Mouse (Mus musculus): Measurements from ENCODE around the gene Fgfr2. TPM values are rescaled to one million over a fixed set of nuclear protein-coding genes. Genes with fewer than 3 reads are reported as not detected.

The Fgfr2 gene
- polyA plus RNA-seq, 1 experiment from 2014 or later, result 133 TPM

- Histone ChIP-seq H3K9me3 (ENCODE audit: control insufficient read depth, low read length) (no peaks in the 10 kb centered on the region), H3K36me3 (ENCODE audit: control insufficient read depth, insufficient read depth, low read length) (no peaks in the 10 kb centered on the region), H3K4me2 (replicated peaks; ENCODE audit: low read depth, low read length) (no peak overlapping the region), H3K4me1 (ENCODE audit: control insufficient read depth, insufficient read depth, low read length) (no peaks in the 10 kb centered on the region), H3K27ac (ENCODE audit: low read depth, low read length) (no peak overlapping the region), H3K27me3 (ENCODE audit: control insufficient read depth, insufficient read depth, low read length) (no peaks in the 10 kb centered on the region; the same call in 1 of the 2 replicates), H3K9ac (ENCODE audit: low read depth, low read length) (no peak overlapping the region), H3K4me3 (ENCODE audit: low read length) (no peak overlapping the region)
- WGBS, result 85% methylated on average over 5 of the region's 5 CpGs
- ATAC-seq (ENCODE audit: low FRiP score, low TSS enrichment), result no peak
These were observed 1243.0 kb downstream of the Fgfr2 start for GRCm38 (mm10) chr7:131880150-131880549.

GRCm38 (mm10) chr7:131878846-131879245 lies 1244.3 kb downstream of the Fgfr2 start:
- Histone ChIP-seq H3K4me3 (ENCODE audit: low read length) (no peak overlapping the region), H3K36me3 (ENCODE audit: control insufficient read depth, insufficient read depth, low read length) (no peaks in the 10 kb centered on the region), H3K4me2 (replicated peaks; ENCODE audit: low read depth, low read length) (no peak overlapping the region), H3K9ac (ENCODE audit: low read depth, low read length) (no peak overlapping the region), H3K27ac (ENCODE audit: low read depth, low read length) (no peak overlapping the region), H3K27me3 (ENCODE audit: control insufficient read depth, insufficient read depth, low read length) (no peaks in the 10 kb centered on the region; the same call in 1 of the 2 replicates), H3K9me3 (ENCODE audit: control insufficient read depth, low read length) (no peaks in the 10 kb centered on the region), H3K4me1 (ENCODE audit: control insufficient read depth, insufficient read depth, low read length) (no peaks in the 10 kb centered on the region)
- WGBS, result 53% methylated on average over 8 of the region's 8 CpGs
- no peak for ATAC-seq (ENCODE audit: low FRiP score, low TSS enrichment)

GRCm38 (mm10) chr7:131861157-131861556 lies 1262.0 kb downstream of the Fgfr2 start:
- Histone ChIP-seq H3K4me1 (ENCODE audit: control insufficient read depth, insufficient read depth, low read length) (no peaks in the 10 kb centered on the region), H3K4me3 (ENCODE audit: low read length) (no peak overlapping the region), H3K4me2 (replicated peaks; ENCODE audit: low read depth, low read length) (no peak overlapping the region), H3K9me3 (ENCODE audit: control insufficient read depth, low read length) (no peaks in the 10 kb centered on the region), H3K36me3 (ENCODE audit: control insufficient read depth, insufficient read depth, low read length) (no peaks in the 10 kb centered on the region), H3K27ac (ENCODE audit: low read depth, low read length) (no peak overlapping the region), H3K9ac (ENCODE audit: low read depth, low read length) (no peak overlapping the region), H3K27me3 (ENCODE audit: control insufficient read depth, insufficient read depth, low read length) (no peaks in the 10 kb centered on the region)
- ATAC-seq (ENCODE audit: low FRiP score, low TSS enrichment), result no peak

- H3K4me3 ChIP-seq (ENCODE audit: low read length), result no peak overlapping the region
- H3K27me3 ChIP-seq (ENCODE audit: control insufficient read depth, insufficient read depth, low read length), result no peaks in the 10 kb centered on the region
- no peak overlapping the region for H3K9ac ChIP-seq (ENCODE audit: low read depth, low read length)
- no peaks in the 10 kb centered on the region for H3K4me1 ChIP-seq (ENCODE audit: control insufficient read depth, insufficient read depth, low read length)
- ATAC-seq (ENCODE audit: low FRiP score, low TSS enrichment), result no peak
- no peak overlapping the region for H3K27ac ChIP-seq (ENCODE audit: low read depth, low read length)
- H3K9me3 ChIP-seq (ENCODE audit: control insufficient read depth, low read length), result no peaks in the 10 kb centered on the region
- no peak overlapping the region for H3K4me2 ChIP-seq (replicated peaks; ENCODE audit: low read depth, low read length)
- no peaks in the 10 kb centered on the region for H3K36me3 ChIP-seq (ENCODE audit: control insufficient read depth, insufficient read depth, low read length)
- WGBS, result 93% methylated on average over 2 of the region's 2 CpGs
These were observed 1267.5 kb downstream of the Fgfr2 start for GRCm38 (mm10) chr7:131855641-131856040.

GRCm38 (mm10) chr7:131850579-131850978 lies 1272.6 kb downstream of the Fgfr2 start:
- Histone ChIP-seq H3K9me3 (ENCODE audit: control insufficient read depth, low read length) (no peaks in the 10 kb centered on the region), H3K4me3 (ENCODE audit: low read length) (no peak overlapping the region), H3K9ac (ENCODE audit: low read depth, low read length) (no peak overlapping the region), H3K27me3 (ENCODE audit: control insufficient read depth, insufficient read depth, low read length) (no peaks in the 10 kb centered on the region), H3K36me3 (ENCODE audit: control insufficient read depth, insufficient read depth, low read length) (no peaks in the 10 kb centered on the region), H3K4me2 (replicated peaks; ENCODE audit: low read depth, low read length) (no peak overlapping the region), H3K4me1 (ENCODE audit: control insufficient read depth, insufficient read depth, low read length) (peaks cover 8% of the 10 kb centered on the region; the same call in 1 of the 2 replicates), H3K27ac (ENCODE audit: low read depth, low read length) (no peak overlapping the region)
- 38% methylated on average over 4 of the region's 4 CpGs for WGBS
- no peak for ATAC-seq (ENCODE audit: low FRiP score, low TSS enrichment)

GRCm38 (mm10) chr7:131846066-131846905 lies 1276.9 kb downstream of the Fgfr2 start:
- Histone ChIP-seq H3K27me3 (ENCODE audit: control insufficient read depth, insufficient read depth, low read length) (no peaks in the 10 kb centered on the region), H3K9ac (ENCODE audit: low read depth, low read length) (no peak overlapping the region), H3K4me3 (ENCODE audit: low read length) (no peak overlapping the region), H3K4me2 (replicated peaks; ENCODE audit: low read depth, low read length) (no peak overlapping the region), H3K4me1 (ENCODE audit: control insufficient read depth, insufficient read depth, low read length) (peaks cover 8% of the 10 kb centered on the region; the same call in 1 of the 2 replicates), H3K27ac (ENCODE audit: low read depth, low read length) (no peak overlapping the region), H3K36me3 (ENCODE audit: control insufficient read depth, insufficient read depth, low read length) (no peaks in the 10 kb centered on the region), H3K9me3 (ENCODE audit: control insufficient read depth, low read length) (no peaks in the 10 kb centered on the region)
- WGBS, result 20% methylated on average over 20 of the region's 20 CpGs
- no peak for ATAC-seq (ENCODE audit: low FRiP score, low TSS enrichment)

- H3K4me2 ChIP-seq (replicated peaks; ENCODE audit: low read depth, low read length), result no peak overlapping the region
- no peaks in the 10 kb centered on the region for H3K36me3 ChIP-seq (ENCODE audit: control insufficient read depth, insufficient read depth, low read length)
- H3K4me1 ChIP-seq (ENCODE audit: control insufficient read depth, insufficient read depth, low read length), result no peaks in the 10 kb centered on the region
- no peaks in the 10 kb centered on the region for H3K9me3 ChIP-seq (ENCODE audit: control insufficient read depth, low read length)
- no peak for ATAC-seq (ENCODE audit: low FRiP score, low TSS enrichment)
- H3K27ac ChIP-seq (ENCODE audit: low read depth, low read length), result no peak overlapping the region
- no peak overlapping the region for H3K9ac ChIP-seq (ENCODE audit: low read depth, low read length)
- H3K4me3 ChIP-seq (ENCODE audit: low read length), result no peak overlapping the region
- 83% methylated on average over 1 of the region's 1 CpGs for WGBS
- no peaks in the 10 kb centered on the region for H3K27me3 ChIP-seq (ENCODE audit: control insufficient read depth, insufficient read depth, low read length)
These were observed 1292.9 kb downstream of the Fgfr2 start for GRCm38 (mm10) chr7:131830261-131830660.

- no peak overlapping the region for H3K4me3 ChIP-seq (ENCODE audit: low read length)
- H3K36me3 ChIP-seq (ENCODE audit: control insufficient read depth, insufficient read depth, low read length), result no peaks in the 10 kb centered on the region
- H3K4me1 ChIP-seq (ENCODE audit: control insufficient read depth, insufficient read depth, low read length), result no peaks in the 10 kb centered on the region
- no peak for ATAC-seq (ENCODE audit: low FRiP score, low TSS enrichment)
- no peaks in the 10 kb centered on the region for H3K9me3 ChIP-seq (ENCODE audit: control insufficient read depth, low read length)
- no peak overlapping the region for H3K4me2 ChIP-seq (replicated peaks; ENCODE audit: low read depth, low read length)
- WGBS, result 80% methylated on average over 5 of the region's 5 CpGs
- H3K27ac ChIP-seq (ENCODE audit: low read depth, low read length), result no peak overlapping the region
- no peak overlapping the region for H3K9ac ChIP-seq (ENCODE audit: low read depth, low read length)
- H3K27me3 ChIP-seq (ENCODE audit: control insufficient read depth, insufficient read depth, low read length), result no peaks in the 10 kb centered on the region
These were observed 1296.3 kb downstream of the Fgfr2 start for GRCm38 (mm10) chr7:131826811-131827210.

- Histone ChIP-seq H3K4me1 (ENCODE audit: control insufficient read depth, insufficient read depth, low read length) (no peaks in the 10 kb centered on the region), H3K4me2 (replicated peaks; ENCODE audit: low read depth, low read length) (no peak overlapping the region), H3K9ac (ENCODE audit: low read depth, low read length) (no peak overlapping the region), H3K9me3 (ENCODE audit: control insufficient read depth, low read length) (no peaks in the 10 kb centered on the region), H3K27ac (ENCODE audit: low read depth, low read length) (no peak overlapping the region), H3K36me3 (ENCODE audit: control insufficient read depth, insufficient read depth, low read length) (no peaks in the 10 kb centered on the region), H3K4me3 (ENCODE audit: low read length) (no peak overlapping the region), H3K27me3 (ENCODE audit: control insufficient read depth, insufficient read depth, low read length) (peaks cover 3% of the 10 kb centered on the region; the same call in 1 of the 2 replicates)
- no peak for ATAC-seq (ENCODE audit: low FRiP score, low TSS enrichment)
- WGBS, result 85% methylated on average over 6 of the region's 6 CpGs
These were observed 1305.2 kb downstream of the Fgfr2 start for GRCm38 (mm10) chr7:131817976-131818375.

Data from kidney, embryonic 14.5 days (tissue).